Mouse (Mus musculus) ZHBTc4 (cell line): ENCODE data around the gene Ppm1e.
A peak's percentile ranks its signal among the peaks of the same experiment; 100 is the strongest.

Experiments
- DNase-seq: peaks from one replicate; pipeline ENCODE4 v3.0.0-alpha.2; 2011; ENCODE audit warnings: low read depth, low spot score

Gene Ppm1e

DNA sequence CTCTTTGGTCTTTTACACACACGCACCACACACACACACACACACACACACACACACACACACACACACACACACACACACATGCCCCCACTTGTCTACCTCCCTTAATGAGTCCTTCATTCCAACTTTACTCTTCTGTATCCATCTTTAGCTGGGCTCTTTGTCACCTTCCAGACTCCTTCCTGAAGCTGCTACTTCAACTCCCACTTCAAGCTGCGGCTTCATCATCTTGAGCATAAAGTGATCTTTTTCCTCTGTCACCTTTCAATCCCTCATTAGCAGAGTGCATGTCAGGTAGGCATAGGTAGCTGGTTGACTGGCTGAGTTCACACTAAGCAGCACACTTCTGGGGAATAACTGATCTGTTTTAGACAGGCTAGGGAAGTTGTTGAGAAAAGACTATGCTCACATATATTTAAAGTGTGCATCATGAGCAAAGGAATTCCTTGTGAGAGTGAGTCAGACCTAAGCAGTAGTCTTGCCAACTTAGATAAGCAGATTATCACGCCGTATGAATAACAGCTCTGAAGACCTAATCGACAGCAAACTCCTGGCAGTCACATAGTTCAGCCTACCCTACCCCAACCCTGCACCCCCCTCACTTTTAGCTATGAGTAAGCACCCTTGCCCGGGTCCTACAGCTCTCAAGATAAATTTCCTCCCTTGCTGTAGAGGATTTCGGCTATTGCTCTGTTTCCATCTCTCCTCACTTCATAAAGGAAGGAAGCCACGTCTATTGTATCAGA is 49.3 kb downstream of the Ppm1e start:
- DNase-seq: no peak

DNA sequence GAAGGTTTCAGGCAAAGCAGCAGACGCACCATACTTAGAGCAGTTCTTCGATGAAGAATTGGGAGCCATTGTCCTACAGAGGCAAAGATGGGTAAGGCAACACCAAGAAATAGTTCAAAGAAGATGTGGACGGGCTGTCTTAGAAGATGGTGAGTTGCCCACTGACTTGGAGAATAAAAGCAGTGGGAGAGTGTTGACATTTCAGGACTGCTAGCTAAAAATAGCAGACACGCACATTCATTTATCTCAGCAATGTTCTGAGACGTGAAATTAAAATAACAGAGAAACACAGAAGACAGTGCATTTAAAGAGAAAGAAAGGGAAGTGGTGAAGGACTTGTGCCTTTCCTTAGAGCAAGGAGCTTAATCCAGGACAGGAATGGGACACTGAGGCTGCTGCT is 59.8 kb downstream of the Ppm1e start:
- DNase-seq: no peak

DNA sequence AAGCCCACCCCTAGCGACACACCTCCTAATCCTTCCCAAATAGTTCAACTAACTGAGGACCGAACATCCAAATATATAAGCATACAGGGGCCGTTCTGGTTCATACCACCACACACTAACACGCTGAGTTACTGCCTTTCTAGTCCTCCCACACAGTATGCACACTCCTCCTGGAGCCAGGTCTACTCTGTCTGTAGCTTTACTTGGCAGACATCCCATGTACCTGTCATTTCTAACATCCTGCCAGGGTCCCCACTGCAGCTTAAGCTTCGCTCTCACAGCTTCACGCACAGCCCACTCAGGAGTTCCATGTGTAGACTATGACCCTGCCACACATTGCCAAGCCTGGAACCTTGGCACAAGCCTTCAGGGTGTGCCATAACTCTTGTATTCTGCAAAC is 62.4 kb downstream of the Ppm1e start:
- DNase-seq: no peak

DNA sequence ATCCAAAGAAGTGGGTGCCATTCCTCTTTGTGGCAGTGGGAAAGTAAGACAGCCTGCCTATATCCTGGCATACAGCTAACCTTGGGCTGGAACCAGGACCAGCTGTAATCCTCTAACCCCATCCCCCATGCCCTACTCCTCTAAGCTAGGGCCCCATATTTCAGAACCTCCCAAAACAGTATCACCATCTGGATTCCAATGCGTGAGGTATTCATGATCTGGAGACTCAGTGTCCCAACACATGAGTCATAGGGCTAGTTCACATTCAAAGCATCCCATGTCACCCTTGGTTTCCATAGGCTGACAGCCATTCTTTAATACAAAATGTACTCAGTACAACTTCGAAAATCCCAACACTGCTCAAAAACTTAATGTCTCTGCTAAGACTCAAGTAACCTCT is 63.2 kb downstream of the Ppm1e start:
- DNase-seq: no peak

DNA sequence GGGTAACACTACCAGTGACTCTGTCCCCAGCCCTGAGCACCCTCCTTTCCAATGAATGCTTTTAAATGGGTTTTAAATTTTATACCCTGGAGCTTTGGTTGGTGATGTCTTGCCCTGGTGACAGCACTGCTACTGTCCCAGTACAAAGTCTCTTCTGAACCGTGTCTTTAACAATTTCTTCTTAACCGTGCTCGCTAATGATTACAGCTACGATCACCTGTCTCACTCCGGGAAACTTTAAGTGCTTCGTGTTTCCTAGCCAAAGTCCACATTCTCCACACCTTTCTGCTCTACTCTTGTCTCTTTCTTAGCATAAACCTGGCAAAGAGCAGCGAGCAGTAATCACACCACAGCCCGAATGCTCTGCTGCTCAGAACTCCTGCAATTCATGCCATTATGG is 69.5 kb downstream of the Ppm1e start:
- DNase-seq: no peak

DNA sequence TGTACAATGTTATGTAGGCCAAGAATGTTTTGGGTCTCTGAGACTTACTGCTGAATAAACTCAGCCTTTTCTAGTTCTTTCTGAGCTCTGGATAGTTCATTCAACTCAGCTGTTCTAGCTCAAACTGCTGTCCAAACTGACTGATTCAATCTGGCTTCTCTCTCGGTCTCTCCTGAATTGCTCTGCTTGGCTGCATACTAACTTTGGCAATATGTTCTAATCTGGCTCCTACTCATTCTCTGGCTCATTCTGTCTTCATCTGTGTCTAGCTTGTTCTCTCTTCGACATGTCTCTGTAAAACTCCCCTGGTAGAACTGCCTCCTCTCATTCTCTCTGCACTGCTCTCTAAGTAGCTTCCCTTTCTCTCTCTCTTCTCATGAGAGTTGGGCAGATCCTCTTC is 72.6 kb downstream of the Ppm1e start:
- no peak for DNase-seq

DNA sequence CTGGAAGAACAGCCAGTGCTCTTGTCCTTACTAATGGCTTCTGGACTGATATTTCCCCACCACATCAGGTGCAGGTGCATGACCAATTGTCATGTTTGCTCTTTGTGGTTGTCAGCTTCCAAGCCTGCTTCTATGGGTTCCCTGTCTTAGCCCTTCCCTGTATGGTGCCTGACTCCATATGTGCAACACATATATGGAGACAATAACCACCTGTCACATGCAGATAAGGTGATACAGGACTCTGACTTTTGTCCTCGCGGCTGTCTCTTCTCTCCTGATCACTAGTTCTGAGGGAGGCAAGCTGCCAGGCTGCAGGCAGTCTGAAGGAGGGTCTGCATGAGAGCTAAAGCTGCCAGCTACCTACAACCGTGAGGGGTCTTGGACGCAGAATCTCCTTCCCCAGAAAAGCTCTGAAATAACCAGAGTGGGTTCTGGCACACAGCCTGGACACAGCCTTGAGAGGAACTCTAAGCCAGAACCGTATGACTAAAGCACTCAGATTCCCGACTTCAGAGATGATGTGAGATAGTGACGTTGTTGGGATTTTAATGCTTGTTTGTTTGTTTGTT is 76.8 kb downstream of the Ppm1e start:
- DNase-seq: no peak

DNA sequence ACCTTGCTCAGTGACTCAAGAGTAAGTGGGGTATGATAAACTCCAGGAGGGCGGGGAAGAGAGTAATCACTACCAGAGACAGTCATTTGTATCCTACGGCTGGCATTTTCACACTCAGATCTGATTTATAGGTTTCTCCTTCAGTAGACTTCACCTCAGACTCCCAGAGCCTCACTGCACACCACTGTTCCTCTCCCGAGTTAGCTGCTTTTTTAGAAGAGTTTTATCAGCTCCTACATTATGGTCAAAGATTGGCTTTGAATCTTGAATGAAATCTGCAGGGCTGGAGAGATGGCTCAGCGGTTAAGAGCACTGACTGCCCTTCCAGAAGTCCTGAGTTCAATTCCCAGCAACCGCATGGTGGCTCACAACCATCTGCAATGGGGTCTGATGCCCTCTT is 79.4 kb downstream of the Ppm1e start:
- DNase-seq: no peak

DNA sequence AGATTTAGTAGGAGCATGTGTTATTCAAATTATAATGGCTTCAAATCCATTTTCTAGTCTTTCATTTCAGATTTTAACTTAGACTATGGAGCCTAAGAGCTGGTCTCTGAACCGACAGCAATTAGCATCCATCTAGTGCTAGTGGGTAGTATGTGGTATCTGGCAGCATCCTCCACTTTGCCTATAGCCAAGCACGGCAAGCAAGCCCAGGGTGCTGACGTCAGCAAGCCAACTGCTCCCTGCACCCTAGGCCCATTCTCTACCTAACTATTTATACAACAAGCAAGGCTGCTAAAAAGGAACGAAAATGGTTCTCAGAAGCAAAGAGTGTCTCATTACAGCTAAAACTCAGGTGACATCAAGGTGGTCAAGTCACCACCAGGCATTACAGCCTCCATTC is 80.0 kb downstream of the Ppm1e start:
- DNase-seq: no peak

DNA sequence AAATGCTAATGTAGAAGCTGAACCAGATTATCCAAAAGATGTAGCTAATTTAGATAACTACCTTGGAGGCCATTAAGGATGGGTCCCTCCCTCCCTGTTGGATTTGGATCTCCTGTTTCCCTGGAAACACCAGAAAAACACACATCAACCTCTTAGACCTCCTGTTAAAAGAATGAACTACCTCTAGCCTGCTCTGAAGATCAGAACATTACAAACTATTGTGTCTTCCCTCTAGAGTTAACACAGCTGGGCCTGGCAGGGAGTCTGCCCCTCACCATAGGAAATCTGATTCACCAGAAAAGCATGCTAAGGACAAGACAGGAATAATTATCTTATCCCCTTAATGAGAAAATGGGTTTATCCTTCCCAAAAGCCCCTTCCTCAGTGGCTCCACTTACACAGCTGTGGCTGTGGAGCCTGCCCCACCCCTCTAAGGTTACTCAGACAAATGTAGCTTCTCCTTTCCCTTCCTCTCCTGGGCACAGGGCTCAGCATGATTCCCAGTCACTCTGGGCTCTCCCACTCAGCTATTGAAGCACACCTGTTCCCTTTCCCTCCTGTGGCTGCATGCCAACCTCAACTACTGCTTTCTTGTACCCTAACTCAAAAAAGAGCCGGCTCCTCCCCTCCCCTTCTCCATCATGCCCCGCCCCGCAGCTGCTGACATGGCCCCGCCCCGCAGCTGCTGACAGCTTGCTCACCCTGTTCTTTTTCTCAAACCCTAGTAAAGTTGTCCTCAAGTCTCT is 82.4 kb downstream of the Ppm1e start:
- peak; percentile 29 for DNase-seq

DNA sequence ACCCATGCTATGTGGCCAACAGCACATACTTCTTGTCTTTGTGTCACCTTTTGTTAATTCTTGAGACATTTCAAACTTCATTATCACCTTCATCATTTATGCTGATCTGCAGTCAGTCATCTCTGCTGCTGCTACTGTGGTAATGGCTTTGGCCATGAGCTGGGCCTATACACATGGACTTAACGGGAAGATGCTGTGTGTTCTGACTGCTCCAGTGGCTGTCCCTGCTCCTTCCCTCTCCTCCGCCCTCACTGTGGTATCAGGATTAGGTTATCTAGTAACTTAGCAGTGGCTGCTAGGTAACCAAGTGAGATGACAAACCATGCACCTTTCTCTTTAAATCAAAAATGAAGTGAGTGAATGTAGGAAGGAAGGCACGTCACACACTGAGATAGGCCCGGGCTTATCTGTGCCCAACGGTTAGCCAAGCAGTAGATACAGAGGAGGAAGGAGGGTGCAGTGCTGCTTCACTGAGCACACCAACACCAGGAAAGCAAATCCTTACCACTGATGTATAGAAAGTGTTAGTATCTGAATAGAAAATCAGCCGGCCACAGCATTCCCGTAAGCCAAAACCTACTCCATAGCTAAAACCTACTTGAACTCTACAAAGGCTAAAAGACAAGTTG is 83.3 kb downstream of the Ppm1e start:
- DNase-seq: no peak

DNA sequence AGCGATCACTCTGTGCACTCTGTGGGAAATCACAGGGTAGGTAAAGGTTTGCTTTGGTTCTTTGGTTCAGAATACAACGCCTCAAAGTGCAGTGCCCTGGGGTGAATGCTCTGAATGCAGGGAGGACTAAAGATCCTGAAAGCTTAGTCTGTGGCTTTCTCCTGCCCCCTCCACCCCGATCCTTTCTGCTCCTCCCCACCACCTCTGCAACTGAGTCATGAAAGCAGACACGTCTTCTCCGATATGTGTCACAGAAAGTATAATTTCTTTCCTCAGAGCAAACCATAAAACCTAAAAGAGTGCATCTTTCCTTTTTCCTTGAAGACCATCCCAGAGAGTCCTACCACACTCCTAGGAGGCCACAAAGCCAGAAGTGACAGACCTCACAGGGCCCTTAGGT is 86.1 kb downstream of the Ppm1e start:
- no peak for DNase-seq

DNA sequence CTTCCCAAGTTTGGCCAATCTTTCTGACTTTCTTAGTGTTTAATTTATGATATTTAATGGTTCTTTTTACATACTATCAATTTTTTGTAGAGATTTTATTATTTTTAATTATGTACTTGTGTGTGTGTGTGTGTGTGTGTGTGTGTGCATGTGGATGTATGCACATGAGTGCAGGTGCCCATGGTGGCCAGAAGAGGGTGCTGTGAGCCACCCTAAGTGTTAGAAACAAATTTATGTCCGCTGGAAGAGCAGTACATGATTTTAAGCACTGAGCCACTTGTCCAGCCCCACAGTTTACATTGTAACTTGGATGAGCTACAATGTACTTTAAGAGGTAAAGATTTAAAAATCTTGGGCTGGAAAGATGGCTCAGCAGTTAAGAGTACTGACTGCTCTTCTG is 87.3 kb downstream of the Ppm1e start:
- DNase-seq: peak; percentile 20

DNA sequence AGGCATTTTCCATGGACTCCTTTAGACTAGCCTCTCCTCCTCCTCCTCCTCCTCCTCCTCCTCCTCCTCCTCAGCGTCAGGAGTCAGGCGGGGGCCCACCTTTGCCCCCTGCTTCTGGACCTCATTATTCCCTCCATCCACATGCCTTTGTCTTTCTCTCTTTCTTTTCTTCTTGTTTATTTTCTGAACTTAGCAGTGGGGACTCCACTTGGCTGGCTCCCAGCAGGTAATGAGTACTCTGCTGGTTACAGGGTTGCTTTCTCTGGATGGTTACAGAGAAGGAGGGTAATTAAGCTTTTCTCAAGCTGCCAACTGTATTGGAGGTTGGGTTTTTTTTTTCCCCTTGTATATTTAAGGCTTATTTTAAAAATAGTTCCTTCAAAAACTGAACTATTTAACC is 87.9 kb downstream of the Ppm1e start:
- DNase-seq: no peak

DNA sequence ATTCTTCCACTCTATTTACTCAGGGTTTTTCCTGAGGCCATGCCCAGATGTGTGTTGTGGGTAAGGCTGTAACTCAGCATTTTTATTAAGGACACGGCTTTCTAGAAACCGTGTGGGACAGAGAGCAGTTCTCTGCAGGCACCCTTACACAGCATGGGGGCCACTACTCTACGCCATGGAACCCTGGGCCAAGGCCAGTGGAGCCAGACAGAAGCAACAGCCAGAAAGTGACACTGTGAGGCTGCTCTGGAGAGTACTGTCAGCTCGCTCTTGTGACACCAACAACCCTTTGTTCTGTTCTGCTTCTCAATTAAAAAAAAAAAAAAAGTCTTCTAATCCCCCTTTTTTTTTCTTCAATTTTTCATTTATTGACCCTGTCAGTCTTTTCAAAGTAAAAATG is 88.4 kb downstream of the Ppm1e start:
- no peak for DNase-seq

DNA sequence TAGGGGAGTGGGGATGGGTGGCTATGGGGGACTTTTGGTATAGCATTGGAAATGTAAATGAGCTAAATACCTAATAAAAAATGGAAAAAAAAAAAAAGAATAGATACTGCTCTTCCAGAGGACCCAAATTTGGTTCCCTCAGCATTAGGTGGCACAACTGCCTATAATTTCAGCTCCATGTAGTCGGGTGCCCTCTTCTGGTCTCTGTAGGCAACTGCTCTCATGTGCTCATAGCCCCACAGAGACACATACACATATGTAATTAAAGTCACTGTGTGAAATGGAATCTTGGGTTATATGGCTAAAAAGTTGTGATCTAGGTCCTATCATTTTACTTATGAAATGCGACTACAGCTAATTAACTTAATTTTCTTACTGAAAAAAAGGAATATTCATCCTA is 90.0 kb downstream of the Ppm1e start:
- peak; percentile 62 for DNase-seq

DNA sequence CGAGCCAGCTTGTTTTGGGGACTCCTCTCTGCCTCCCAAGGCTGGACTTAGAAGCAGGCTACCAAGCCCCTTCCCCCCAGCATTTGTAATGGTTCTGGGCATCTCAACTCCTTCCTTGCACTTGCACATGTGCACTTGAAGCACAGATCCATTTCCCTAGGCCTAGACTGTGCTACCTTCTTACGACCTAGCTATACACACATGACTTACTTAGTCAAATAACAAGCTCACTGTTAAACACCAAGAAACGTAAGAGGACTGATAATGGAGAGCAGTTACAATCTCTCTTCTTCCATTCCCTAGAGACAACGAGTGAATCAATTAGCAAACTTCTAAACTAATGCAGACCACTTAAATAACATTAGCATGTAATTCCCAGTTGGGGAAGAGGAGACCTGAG is 92.6 kb downstream of the Ppm1e start:
- no peak for DNase-seq

DNA sequence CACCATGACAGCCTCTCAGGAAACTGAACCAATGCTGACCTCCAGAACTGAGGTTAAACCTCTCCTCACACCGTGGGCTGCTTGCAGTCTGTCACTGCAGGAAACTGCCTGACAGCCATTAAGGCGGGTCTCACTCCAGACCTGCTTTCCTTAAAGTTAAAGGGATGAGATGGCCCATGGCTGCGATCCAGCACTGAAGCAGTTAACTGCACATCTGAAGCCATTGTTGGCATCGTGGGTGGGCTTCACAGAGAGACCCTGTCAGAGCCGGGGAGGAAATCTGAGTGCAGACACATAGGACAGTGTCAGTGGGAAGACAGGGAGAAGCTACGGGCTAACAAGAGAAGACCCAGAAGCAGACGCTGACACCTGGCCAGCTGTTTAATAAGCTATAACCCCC is 94.9 kb downstream of the Ppm1e start:
- no peak for DNase-seq

DNA sequence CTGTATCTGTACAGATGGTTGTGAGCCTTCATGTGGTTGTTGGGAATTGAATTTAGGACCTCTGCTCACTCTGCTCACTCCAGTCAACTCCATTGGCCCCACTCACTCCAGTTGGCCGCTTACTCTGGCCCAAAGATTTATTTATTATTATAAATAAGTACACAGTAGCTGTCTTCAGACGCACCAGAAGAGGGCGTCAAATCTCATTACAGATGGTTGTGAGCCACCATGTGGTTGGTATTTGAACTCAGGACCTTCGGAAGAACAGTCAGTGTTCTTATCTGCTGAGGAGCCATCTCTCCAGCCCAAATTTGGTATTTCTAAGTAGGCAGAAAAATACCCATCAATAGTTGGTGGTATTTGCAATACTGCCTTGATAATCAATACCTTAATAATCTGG is 97.1 kb downstream of the Ppm1e start:
- peak; percentile 13 for DNase-seq

DNA sequence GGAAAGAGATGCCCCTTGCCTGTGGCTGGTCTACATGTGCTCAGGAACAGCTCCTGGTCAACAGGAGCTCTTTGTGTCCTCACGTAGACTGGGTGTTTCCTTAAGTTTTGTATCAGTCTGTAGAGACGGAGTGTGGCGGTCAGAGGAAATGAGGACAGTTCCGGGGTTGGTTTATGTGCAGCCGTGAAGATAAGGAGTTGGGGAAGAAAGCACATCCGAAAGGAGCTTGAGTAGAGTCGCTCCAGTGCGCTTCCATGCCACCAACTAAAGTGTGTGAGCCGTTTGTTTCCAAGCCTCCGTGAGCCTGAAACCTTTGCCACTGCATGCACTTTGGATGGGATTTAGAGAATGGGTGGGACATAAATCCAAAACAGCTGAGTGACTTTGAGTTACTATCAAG is 99.0 kb downstream of the Ppm1e start:
- no peak for DNase-seq

DNA sequence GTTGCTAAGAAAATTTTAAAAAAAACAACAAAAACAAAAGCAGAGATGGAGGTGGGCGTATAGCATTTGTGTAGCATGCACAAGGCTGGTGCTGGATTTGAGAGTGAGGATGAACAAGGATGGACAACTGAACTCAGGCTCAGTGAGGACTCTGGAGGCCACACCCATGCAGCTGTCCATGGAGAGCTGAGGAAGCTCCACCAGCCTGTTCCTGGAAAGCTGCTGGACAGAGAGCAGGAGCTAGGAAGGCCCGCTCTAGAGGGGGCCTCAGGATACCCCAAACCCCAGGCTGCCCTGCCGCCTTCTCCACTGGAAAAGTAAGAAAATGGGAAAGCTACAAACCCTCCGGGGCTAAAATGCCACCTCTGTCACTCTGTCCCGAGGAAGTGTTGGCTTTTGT is 101.5 kb downstream of the Ppm1e start:
- DNase-seq: no peak

DNA sequence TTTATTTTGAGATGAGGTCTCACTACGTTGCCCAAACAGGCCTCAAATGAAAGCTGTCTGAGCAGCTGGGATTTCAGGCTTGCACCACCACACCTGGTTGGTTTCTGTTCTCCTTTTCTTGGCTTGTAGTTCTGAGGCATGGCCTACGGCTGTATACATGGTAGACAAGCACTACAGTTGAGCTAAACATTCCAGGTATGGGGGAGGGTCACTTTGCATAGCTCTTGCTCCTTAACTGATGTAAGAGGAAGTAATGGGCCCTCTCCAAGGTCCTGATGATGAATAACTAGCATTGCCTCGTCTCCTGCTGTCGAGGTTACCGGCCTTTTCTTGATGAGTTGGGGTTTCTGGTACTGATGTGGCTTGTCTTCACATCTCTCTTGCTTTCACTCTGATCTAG is 104.7 kb downstream of the Ppm1e start:
- peak; percentile 85 for DNase-seq

DNA sequence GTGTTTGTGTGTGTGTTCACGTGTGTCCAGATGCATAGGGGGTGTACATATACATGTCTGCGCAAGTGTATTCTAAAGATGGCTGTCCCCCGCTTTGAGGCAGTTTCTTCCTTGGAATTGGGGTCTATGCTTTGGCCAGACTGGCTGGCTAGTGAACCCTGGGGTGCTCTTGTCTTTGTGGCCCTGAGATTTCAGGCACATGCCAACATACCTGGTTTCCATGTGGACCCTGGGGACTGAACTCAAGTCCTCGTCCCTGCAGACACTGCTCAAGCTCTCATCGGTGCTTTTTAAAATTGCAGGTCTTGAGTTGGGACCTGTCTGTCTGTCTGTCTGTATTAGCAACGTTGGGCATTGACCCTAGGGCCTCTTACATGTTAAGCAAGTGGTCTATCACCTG is 105.5 kb downstream of the Ppm1e start:
- DNase-seq: no peak
